Mouse (Mus musculus) 416B (cell line): ENCODE data around the gene Dlgap5.
"Not testable (repeated sequence)": the region's sequence is repeated elsewhere in the genome, so short reads cannot be mapped to it uniquely, and the experiment has no call there.

Experiments
- DNase-seq: peaks from one replicate; pipeline ENCODE4 v3.0.0; 2011; ENCODE audit warnings: low read depth

Gene Dlgap5

GRCm38 (mm10) chr14:47417775-47418665 lies at the start of gene Dlgap5:
Dlgap5 (minus strand) TSS chr14:47418407.
- DNase-seq: peak; percentile 97

- DNase-seq: no peak
These were observed 47.4 kb upstream of the Dlgap5 start for GRCm38 (mm10) chr14:47465468-47466175.

- DNase-seq: no peak
These were observed 46.2 kb upstream of the Dlgap5 start for GRCm38 (mm10) chr14:47464426-47464825.

- DNase-seq: no peak
These were observed 44.8 kb upstream of the Dlgap5 start for GRCm38 (mm10) chr14:47462877-47463460.

- DNase-seq: no peak
These were observed 44.2 kb upstream of the Dlgap5 start for GRCm38 (mm10) chr14:47462453-47462852.

- no peak for DNase-seq
These were observed 43.8 kb upstream of the Dlgap5 start for GRCm38 (mm10) chr14:47461997-47462396.

GRCm38 (mm10) chr14:47459556-47459955 lies 41.3 kb upstream of the Dlgap5 start:
- peak; percentile 65 for DNase-seq

- not testable (repeated sequence) for DNase-seq
These were observed 31.9 kb upstream of the Dlgap5 start, which contains the start of gene Fbxo34 for GRCm38 (mm10) chr14:47450121-47450520. Fbxo34 (plus strand) TSS chr14:47450421.

GRCm38 (mm10) chr14:47445331-47446095 lies 27.3 kb upstream of the Dlgap5 start:
- peak; percentile 21 for DNase-seq

- peak; percentile 60 for DNase-seq
These were observed 26.7 kb upstream of the Dlgap5 start for GRCm38 (mm10) chr14:47444907-47445306.

GRCm38 (mm10) chr14:47438947-47439346 lies 20.7 kb upstream of the Dlgap5 start:
- DNase-seq: no peak

GRCm38 (mm10) chr14:47432987-47433386 lies 14.8 kb upstream of the Dlgap5 start:
- DNase-seq: no peak

- no peak for DNase-seq
These were observed 4.3 kb upstream of the Dlgap5 start for GRCm38 (mm10) chr14:47422466-47422865.

- DNase-seq: no peak
These were observed 3.4 kb upstream of the Dlgap5 start for GRCm38 (mm10) chr14:47421606-47422005.

GRCm38 (mm10) chr14:47419723-47420276 lies 1.6 kb upstream of the Dlgap5 start:
- DNase-seq: peak; percentile 54

- no peak for DNase-seq
These were observed 923 bp upstream of the Dlgap5 start for GRCm38 (mm10) chr14:47419034-47419625.

GRCm38 (mm10) chr14:47418666-47418991 lies 422 bp upstream of the Dlgap5 start:
- DNase-seq: no peak

- DNase-seq: peak; percentile 57
These were observed 861 bp downstream of the Dlgap5 start for GRCm38 (mm10) chr14:47417346-47417745.

- no peak for DNase-seq
These were observed 12.2 kb downstream of the Dlgap5 start for GRCm38 (mm10) chr14:47406000-47406399.

GRCm38 (mm10) chr14:47402735-47403134 lies 15.5 kb downstream of the Dlgap5 start:
- DNase-seq: no peak

- peak; percentile 70 for DNase-seq
These were observed 22.0 kb downstream of the Dlgap5 start for GRCm38 (mm10) chr14:47396165-47396652.
